Mouse (Mus musculus) Muller cell, postnatal 12 days (primary cell): ENCODE data around the gene Def8.

Experiments used
- DNase-seq: peaks from one replicate; pipeline ENCODE4 v3.0.0-alpha.2; 2015; ENCODE audit errors: inconsistent ontology term

The Def8 gene

GRCm38 (mm10) chr8:123423441-123423840, at the start of gene Def8:
Gene Def8 (plus strand): TSS chr8:123423527.
- DNase-seq: no peak

DNA sequence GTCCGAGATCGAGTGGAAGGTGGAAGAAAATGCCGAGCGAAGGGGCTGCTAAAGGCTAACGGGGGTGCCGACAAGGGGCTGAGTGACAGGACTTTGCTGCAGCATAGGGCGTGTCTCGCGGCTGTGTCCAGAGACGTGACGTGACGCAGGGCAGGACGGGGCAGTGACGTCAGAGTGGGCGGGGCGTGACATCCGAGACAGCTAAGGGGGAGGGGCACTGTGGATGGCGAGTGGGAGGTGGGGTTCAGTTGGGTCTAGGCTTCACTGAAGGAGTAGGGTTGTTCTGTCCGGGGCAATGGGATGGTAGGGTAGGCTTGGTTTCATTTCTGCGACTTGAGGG, 49.1 kb upstream of the Def8 start:
- DNase-seq: peak; percentile 95

DNA sequence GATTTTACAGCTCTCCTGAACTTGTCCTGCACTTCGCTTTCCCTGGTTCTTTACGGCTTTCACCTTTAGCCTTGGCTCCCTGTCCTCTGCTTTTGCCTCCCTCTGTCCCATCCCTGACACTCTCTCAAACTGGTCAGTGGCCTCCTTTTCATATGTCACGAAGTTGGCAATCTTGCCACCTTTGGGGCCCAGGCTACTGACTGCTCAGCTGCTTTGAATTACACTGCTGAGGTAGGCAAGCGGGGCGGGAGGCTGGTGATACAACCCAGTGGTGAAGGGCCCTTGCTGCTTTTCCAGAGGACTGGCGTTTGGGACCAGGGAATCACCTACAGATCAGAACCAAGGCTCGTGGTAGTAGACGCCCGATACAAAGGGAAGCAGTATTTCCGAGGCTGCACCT, 47.6 kb upstream of the Def8 start:
- no peak for DNase-seq

DNA sequence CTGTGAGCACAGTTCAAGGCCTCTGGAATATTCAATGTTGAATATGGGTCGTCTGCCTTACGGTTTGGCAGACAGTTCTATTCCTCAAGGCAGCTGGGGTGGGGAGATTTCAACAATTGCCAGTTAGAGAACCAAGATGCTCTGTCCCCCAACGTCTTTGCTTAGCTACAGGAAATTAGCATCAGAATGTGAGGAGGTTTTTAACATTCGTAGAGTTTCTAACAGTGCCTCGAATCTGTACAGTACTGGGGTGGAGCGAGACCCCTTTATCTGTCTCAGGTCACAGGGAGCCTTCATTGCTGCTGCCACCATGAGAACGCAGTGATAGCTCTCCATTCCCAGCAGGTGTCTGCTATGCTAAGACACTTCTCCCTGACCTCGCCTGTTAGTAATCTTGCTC, 47.2 kb upstream of the Def8 start:
- no peak for DNase-seq

DNA sequence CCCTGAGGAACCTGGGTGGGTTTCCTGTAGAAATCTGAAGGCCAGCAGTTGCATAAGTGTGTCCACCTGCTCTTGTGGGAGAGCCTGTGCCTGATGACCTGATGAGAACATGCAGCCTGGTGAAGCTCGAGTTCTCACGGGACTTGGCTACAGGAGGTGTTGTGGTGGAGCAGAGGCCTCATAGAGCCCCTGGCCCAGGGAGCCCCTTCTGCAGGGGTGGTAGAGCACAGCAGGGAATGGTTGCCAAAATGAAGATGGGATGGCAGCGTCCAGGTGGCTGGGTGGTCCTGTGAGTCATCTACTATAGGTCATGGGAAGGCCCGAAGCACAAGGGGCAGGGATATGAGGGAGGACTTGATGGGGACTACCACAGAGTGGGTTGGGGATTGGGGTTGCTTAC, 41.6 kb upstream of the Def8 start:
- DNase-seq: no peak

DNA sequence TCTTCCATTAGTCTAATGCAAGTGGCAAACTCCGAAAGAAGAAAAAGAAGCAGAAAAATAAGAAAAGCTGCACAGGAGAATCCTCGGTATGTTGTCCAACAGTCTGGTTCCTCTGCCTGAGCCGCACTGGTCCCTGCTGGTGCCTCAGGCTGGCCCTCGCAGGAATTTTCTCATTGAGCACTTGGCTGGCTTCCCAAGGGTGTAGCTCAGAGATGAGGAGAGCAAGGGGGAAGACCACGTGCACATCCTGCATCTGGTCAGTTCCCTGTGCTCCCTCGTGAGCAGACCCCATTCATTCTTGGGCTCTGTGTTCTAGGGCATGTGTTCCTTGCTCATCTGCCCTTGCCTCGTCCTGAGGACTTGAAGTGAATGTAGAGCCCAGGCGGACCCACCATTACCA, 40.8 kb upstream of the Def8 start:
- no peak for DNase-seq

- DNase-seq: peak; percentile 19
Measured at GRCm38 (mm10) chr8:123384883-123385540, 38.3 kb upstream of the Def8 start.

DNA sequence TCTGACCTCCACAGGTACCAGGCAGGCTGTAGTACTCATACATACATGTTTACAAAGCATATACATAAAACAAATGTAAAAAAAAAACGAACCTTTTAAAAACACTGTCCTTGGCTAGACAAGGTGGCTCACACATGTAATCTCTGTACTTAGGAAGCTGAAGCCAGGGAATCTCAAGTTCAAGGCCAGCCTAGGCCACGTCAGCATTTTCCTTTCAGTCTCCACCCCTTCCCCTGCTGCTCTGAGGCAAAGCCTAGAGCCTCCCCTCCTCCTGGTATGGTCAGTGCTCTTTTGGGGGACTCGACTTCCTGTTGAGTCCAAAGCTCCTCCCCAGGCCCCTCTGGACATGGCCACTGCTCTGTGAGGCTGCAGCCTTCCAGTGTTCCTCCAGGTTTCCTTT, 36.3 kb upstream of the Def8 start:
- no peak for DNase-seq

DNA sequence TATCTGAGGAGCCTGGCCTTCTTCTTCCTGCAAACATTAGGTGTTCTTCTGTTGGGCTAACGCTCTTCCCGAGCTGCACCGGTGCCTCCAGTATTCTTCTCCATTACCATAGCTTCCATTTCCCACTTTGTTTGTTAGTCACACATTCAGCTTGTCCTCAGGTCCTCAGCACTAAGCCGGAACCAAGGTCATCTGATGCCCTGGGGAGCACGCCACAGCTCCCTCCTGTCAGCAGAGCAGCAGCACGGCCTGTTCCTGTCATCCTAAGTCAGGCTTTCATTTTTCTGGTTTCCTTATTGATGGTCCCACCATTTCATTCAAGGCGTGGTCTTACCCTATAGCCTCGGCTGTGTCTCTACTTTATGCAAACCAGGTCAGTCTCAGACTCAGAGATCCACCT, 35.5 kb upstream of the Def8 start:
- DNase-seq: no peak

- DNase-seq: no peak
Measured at GRCm38 (mm10) chr8:123389026-123389425, 34.3 kb upstream of the Def8 start.

DNA sequence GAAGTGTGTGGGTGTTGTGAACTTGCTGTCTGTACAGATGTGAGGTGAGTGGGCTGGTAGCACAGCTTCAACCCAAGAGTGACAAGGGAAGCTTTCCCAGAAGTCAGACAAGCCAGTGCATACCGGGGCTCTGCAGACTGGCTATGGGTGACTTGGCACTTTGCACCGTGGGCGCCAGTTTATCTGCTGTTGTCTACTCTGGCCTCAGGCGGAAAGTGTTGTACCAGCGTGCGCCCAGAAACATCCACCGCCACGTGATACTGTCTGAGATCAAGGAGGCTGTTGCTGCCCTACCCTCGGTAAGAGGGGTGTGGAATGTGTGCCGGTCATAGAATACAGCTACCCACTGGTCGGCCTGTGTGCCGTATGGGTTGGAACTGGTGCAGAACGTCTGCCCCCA, 25.0 kb upstream of the Def8 start:
- DNase-seq: no peak

DNA sequence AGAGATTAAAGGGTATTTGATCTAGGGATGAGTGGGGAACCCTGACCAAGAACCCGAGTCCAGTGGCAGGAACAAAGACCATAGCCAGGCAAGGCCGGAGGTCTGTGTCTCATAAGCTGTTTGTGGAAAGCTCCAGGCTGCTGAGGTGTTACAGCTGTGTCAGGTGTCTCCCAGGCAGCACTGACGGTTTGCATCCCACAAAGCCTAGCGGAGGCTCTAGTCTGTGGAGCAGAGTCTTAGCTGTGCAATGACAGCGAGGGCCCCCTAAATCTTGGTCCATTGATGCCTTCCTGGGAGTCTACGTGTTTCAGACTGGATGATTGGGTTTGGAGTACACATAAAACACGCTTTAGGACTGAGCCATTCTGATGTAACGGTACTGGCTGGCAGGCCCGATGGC, 21.4 kb upstream of the Def8 start:
- no peak for DNase-seq

DNA sequence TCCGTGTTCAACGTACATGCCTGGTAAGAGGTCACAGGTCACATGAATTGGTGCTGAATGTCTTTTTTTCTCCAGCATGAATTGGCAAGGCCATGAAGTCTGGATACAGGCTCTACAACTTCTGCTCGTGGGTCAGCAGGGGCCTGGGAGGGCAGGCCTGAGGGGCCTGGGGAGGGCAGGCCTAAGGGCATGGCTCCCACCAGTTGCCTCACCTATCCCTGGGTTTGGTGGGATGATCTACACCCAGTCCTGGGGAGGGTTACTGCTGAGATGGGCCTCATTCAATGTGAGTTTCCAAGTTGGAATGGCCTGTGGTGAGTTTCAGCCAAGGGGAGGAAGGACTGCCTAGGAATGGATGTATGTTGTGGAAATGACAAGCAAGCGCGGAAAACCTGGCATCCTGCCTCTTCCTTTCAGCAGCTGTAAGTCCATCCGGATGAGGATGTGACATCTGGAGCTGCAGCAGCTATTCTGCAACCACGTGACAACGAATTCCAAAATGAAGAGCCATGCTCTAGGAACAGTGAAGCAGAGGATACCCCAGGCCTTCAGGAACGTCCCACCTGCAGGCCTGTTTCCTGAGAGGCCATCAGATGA, 20.5 kb upstream of the Def8 start:
- no peak for DNase-seq

DNA sequence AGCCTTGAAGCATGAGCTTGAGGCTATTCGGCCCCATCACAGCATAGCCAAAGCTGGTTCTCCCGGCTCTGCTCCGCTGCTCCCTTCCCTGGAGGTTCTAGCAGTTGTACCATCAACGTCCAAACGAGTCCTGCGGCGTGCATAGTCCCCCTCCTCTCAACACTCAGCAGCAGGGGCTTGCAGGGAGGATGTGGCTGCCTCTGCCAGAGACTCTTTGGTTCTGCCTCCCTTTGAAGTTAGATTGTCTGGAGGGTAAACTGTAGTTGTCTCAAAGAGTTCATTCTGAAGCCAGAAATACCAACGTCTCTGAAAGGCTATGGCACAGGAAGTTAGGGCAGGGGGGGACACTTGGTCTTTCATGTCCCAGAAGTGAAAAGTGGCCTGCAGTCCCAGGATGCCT, 18.8 kb upstream of the Def8 start:
- DNase-seq: no peak

GRCm38 (mm10) chr8:123406786-123407185, 16.5 kb upstream of the Def8 start, which contains the start of gene Mc1r:
Gene Mc1r (plus strand): TSS chr8:123407107.
- DNase-seq: peak; percentile 40

GRCm38 (mm10) chr8:123407612-123408011, 15.7 kb upstream of the Def8 start:
- DNase-seq: no peak

- DNase-seq: peak; percentile 25
Measured at GRCm38 (mm10) chr8:123408586-123409544, 14.5 kb upstream of the Def8 start.

DNA sequence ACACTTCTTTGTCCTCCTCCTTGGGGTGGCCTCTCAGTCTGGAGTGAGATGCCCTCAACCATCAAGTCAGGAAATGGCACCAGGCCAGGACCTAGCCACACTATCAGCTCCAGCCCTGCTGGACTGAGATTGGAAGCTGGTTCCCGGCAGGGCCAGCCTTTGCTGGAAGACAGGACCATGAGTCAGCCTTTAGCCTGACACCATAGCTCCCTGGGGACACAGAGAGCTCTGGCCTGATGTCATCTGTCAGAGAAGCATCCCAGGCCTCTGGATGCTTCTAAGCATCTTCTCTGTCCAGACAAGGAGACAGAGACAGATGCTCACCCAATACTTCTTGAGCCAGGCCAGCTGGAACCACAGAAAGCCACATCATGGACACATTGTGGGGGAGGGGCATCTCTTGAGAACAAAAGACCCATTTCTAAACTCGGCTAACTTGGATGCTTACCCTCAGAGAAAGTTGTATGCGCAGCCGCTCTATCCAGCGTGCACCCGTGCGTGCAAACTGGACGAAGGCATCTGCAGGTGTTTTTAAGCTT, 13.2 kb upstream of the Def8 start:
- peak; percentile 80 for DNase-seq

- no peak for DNase-seq
Measured at GRCm38 (mm10) chr8:123410788-123411187, 12.5 kb upstream of the Def8 start.

- peak; percentile 80 for DNase-seq
Measured at GRCm38 (mm10) chr8:123411246-123411645, 12.1 kb upstream of the Def8 start, which contains the start of gene Tubb3. Gene Tubb3 (plus strand): TSS chr8:123411424.

GRCm38 (mm10) chr8:123411781-123412327, 11.5 kb upstream of the Def8 start:
- DNase-seq: no peak

DNA sequence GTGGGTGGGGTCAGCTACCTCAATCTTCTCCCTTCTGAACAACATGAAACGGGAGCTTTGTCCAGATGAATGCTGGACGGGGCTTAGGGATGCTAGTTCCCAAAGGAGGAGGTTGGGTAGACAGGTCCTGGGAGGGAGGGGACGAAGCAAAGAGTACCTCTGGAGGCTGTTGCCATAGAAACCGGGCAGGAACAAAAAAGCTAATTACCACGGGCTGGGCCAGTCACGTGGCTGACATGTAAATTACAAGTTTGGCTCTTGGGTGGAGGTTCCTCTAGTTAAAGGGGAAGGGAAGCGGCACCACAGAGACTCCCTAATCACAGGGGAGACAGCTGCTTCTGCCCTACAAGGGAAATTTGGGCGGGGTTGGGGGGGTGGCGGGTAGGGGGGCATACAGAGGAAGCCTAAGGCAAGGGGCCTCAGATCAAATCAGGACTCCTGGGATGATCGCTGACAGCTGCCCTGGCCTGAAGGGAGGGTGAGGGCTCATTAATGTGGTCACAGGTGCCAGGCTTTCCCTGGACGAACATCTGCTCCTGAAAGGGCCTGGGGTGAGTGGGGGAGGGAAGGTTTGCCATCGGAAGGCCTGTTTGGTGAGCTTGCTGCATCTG, 10.7 kb upstream of the Def8 start:
- DNase-seq: no peak
